Mouse (Mus musculus) layer of hippocampus, adult 11-12 months (tissue): ENCODE measurements at regions not wholly inside any gene's neighbourhood (a gene's known extent, or its start where the extent isn't known, plus 50 kb on each side); places are given as distances from the start of the nearest gene placed in this dataset.

Experiments
- DNase-seq: peaks from one replicate; pipeline ENCODE4 v3.0.0; 2022; ENCODE audit warnings: low spot score

DNA sequence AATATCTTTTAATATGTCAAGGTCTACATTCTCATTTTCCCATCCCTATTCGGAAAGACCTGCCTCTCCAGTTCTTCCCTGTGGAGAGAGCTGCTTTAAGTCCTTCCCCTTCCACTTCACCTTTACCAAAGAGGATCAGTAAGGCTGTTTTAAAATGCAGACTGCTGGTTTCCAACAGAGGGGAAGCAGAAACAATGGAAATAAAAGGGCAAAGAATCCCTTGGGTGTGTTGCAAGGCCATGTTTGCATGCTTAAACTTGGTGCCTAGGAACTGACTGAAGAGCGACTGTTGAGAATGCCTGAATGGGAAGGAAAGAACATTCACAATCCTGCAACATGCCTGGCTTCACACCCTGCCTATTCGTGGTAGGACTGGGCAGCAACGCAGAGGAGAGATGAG, 2759.1 kb upstream of the 5930422O12Rik start:
- no peak for DNase-seq

DNA sequence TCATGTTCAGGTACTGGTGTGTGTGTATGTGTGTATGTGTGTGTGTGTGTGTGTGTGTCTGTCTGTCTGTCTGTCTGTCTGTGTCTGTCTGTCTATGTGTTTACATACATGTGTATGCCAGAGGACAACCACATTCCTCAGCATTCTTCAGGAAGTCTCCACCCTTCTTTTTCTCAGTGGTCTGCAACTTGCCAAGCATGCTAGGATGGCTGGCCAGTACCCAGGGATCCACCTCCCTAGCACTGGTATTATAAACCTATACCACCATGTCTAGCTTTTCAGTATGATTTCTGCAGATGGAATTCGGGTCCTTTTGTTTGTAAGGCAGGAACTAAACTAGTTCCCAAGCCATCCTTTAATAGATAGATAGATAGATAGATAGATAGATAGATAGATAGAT, 2751.1 kb upstream of the 5930422O12Rik start:
- DNase-seq, result no peak

DNA sequence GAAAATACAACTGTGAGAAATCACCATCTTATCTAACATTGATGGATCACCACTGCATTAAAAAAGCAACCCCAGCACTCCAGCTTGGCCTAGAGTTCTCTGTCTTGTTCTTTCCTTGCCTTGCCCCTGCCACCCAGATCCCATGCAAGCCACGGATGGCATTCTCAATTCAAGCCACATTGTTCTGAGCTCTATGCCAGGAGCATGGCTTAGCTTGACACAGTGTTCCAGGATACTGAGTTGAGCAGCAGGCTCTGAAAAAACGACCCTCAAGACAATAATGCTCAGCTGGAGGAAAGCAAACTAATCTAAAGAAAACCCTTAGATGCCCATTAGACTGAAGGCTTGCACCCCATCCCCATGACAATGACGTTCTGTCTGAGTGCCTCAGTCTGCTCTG, 2746.3 kb upstream of the 5930422O12Rik start:
- no peak for DNase-seq

- DNase-seq, result no peak
Observed at GRCm38 (mm10) chr8:30686539-30686938, 2742.0 kb upstream of the 5930422O12Rik start.

DNA sequence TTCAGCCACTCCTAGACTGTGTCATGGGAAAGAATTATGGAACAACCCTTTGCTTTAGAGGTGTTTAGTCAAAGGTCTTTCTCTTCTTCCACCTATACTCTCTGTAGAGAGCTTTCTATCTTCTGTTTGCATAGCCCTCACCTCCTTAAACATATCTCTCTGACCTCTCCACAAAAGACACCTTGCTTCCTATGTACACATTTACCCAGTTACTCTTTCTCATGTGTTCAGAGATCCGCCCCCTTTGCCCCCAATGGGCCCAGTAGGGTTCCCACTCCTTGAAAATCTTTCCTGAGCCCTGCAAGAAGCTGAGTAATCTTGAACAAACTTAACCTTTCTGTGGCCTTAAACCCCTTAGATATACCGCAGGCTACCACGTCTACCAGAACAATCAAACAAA, 2734.4 kb upstream of the 5930422O12Rik start:
- DNase-seq, result no peak

DNA sequence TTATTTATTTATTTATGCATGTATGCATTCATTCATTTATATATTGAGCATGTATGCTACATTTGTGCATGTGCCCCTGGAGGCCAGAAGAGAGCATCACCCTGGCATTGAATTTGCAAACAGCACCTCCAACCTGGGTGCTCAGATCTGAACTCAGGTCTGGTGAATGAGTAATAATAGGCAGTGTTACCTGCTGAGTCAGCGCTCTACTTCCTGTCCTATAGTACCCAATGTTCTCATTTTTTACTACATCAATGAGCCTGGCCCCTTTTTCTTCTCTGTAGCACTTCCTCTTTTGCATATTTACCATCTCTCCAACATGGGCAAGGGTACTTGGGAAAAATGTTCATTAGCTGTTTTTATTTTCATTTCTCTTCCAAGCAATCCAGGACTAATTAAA, 2711.9 kb upstream of the 5930422O12Rik start:
- no peak for DNase-seq

GRCm38 (mm10) chr8:30730366-30730765, 2698.1 kb upstream of the 5930422O12Rik start:
- peak; percentile 64 for DNase-seq

GRCm38 (mm10) chr8:30732585-30733253, 2695.8 kb upstream of the 5930422O12Rik start:
- no peak for DNase-seq

DNA sequence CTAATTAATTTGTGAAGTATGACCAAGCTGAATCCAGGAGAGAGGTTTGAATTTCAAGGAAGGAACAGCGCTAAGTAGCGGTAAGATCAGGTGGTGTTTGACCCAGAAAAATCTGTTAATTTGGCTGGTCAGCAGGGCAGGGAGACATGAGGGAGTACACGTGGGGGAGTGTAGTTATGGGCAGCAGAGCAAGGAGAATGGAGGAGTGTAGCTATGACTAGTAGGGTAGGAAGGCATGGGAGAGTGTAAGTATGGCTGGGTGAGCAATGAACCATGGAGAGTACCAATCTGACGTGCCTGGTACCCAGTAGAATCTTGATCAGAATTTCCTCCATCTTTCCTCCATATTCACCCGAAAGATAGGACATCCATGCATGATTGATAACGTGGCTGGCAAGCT, 2695.1 kb upstream of the 5930422O12Rik start:
- no peak for DNase-seq

DNA sequence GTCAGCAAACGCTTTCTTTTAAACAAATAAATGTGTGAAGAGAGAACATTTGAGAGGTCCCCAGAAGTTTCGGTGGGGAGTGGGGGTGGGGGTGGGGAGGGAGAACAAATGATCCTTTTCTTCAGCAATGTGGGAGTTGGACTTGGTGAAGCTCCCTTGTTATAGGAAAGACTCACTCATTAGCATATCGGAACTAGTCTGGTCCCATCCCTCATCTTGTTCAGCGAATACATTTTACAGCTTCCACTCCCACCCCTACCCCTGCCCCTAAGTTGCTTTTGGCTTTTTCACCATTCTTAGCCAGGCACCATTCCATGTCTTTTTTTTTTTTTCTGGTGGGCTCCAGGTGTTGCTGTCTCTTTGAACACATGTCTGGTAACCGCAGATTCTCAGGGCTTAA, 2693.2 kb upstream of the 5930422O12Rik start:
- DNase-seq, result no peak

DNA sequence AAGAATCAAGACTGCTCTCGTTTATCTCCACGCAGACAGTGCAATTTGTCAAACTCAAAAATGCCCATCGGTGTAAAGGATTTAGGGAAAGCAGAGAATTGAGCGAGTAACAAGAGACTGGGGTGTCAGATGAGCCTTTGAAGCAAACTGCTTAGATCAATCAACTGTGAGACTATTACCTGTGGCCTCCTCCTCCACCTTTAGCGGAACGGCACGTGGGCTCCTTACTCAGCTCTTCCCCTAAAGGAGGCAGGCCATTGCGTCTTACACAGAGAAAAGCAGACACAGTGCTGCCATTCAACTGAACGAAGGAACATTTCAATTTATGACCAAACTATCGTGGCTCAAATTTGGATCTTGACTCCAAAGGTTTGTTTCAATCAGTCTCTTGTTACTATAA, 2692.8 kb upstream of the 5930422O12Rik start:
- no peak for DNase-seq

DNA sequence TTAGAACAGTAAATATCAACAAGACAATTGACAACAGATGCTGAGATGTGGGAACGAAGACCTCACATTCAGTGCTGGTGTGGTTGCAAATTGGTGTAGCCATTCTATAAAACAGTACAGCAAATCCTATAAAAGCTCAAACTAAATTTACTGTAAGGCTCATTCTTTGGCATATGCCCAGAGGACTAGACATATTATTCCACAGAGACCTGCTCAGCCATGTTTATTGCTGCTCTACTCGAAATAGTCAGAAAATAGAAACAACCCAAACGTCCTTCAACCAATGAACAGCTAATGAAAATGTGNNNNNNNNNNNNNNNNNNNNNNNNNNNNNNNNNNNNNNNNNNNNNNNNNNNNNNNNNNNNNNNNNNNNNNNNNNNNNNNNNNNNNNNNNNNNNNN, 2681.6 kb upstream of the 5930422O12Rik start:
- DNase-seq, result no peak
